Mouse (Mus musculus) lung, postnatal 0 days (tissue): ENCODE measurements around the gene Adgrf1.
A peak's percentile ranks its signal among the peaks of the same experiment; 100 is the strongest.

ENCODE experiments used
- CTCF ChIP-seq: IDR thresholded peaks from 2 replicates; pipeline ENCODE4 v1.5.1; 2016; ENCODE audit warnings: antibody characterized with exemption, mild to moderate bottlenecking
- EP300 ChIP-seq: IDR thresholded peaks from 2 replicates; pipeline ENCODE4 v1.6.1; 2016; ENCODE audit warnings: antibody characterized with exemption, mild to moderate bottlenecking, control low read depth

GRCm38 (mm10) chr17:43359826-43360619 is 89.9 kb downstream of the Adgrf1 start, which contains the start of gene Adgrf5:
- TF ChIP-seq CTCF, result no peak
- peak; percentile 6; the same call in 1 of the 2 replicates for TF ChIP-seq EP300
